Mouse (Mus musculus): ENCODE measurements around the gene March7.

DNA sequence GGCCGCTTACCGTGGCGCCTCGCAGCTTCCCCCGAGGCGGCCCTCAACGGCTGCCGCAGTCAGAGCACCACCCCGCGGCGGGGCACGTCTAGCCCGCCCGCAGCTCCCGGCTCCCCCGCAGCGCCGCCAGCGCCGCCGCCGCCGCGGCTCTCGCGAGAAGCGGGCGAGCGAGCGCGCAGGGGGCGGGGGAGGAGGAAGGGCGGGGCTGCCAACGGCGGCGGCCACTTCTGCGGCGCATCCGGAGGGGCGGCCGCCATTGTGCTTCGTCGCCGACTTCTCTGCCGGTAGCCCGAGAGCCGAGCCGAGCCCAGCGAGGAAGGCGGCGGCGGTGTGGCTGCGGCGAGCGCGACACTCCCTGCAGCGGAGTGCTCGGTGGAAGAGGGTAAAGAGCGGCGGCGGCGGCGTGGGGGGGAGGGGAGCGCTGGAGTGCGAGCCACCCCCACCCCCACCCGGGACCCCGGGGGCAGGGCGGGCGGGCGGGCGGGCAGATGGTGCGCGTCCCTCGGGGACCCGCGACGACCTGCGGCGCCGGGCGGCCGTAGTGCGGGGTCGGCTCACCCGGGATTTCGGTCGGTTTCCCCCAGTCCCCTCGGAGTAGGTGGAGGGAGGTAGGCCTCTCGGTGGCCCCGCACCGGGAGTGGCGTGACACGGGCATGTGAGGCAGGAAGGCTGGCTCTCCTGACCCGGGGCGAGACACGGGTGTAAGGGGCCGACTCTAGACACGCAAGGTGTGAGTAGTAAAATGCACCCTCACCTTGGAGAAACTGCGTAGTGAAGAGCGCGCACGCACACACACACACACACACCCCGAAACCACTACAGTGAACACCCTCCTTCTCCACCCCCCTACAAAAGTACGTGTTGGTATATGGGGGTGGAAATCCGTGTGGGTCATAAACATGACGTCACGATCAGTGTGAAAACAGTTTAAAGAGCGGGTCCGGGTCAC is at the start of gene March7, which contains the start of gene Baz2b:
- TF ChIP-seq CTCF (IDR thresholded peaks at IDR 0.05; ENCODE audit: low read depth, low read length), result no peak
- no peak for TF ChIP-seq POLR2A (IDR thresholded peaks at IDR 0.05; ENCODE audit: borderline replicate concordance, low read depth, low read length)

All from bone marrow macrophage, adult 2 months (primary cell).